Mouse (Mus musculus): ENCODE measurements around the gene Dgkd.

The Dgkd gene

DNA sequence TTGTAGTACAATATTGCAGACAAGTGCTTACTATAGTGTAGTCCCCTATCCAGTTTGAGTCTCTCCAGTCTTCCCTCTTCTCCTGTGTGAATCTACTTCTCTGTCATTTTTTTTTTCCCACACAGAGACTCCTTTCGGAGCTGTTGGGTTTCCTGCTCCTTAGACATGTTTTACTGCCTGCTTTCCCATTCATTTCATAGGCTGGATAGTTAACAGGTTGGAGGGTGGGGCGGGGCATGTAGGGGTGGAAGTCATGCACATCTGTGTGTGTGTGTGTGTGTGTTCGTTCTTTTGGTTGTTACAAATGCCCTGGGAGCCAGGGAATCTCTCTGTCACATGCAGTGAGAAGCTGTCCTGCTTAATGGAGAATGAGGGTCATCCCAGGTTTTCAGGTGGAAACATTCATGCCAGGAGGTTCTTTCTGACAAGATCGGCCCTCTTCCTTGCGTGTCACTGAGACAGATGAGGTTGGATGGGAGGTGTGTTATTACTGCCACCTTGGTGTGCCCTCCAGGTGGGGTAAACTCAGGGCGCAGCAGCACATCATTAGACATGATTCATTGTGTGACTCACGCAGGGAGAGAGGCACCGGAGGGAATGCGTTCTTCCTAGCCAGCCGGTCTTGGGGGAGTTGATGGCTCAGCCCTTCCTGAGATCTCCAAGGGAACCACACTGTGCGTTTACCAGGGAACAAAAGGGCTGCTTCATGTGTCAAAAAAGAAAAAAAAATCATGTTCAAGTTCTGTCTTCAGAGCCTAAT lies 4.7 kb upstream of the Dgkd start:
- no peak for DNase-seq (ENCODE audit: low spot score in 2 of 2)

DNA sequence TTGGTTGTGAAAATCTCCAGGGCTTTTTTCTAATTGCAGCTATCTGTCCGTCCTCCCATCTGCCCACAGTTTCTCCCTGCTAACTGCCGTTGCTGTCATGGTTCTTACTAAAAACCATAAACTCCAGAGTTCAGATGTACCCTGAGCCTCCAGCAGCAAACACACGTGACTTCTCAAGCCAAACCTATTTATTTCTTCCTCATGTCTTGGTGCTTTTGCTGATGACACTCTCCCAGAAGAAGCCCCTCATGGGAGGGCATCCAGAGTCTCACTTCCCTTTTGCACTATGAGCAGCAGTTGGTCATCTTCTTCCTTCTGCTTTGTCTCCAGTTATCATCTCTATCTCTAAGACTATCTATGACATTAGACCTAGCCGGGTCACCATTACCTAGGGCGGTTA lies 3.8 kb upstream of the Dgkd start:
- no peak for DNase-seq (ENCODE audit: low spot score in 2 of 2)

- DNase-seq (ENCODE audit: low spot score in 2 of 2) = no peak
Measured at GRCm38 (mm10) chr1:87851344-87851743, 1.7 kb upstream of the Dgkd start.

DNA sequence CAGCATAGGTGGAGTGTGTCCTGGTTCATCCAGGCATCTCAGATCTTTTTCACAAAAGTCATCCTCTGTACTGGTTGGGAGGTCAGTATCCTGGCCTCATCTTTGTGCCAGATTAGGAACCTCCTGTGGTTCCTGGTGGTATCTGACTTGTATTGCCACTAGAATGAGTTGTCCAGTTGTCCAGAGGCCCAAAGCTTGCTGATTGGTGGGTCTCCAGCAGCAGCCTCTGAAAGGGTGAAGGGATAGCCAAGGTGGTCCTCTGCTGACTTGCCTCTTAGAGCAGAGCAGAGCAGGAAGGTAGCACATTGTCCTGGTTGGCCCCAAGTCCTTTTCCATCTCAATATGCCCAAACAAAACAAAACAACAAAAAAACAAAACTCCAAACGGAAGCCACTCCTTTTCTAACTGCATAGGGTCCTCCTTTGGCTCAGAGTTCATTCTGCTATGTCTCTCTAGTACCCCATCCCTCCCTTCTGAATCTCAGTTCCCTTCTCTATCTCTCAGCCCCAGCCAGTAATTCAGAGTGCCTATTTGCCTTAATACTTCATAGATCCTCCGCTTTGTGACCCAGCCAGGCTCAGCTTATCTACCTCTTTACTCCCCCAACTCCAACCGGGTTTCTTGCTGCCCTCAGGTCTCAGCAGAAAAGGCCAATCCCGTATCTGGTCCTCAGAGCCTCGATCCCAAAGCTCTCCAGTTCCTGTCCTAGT lies 851 bp upstream of the Dgkd start:
- no peak for DNase-seq (ENCODE audit: low spot score in 2 of 2)

DNA sequence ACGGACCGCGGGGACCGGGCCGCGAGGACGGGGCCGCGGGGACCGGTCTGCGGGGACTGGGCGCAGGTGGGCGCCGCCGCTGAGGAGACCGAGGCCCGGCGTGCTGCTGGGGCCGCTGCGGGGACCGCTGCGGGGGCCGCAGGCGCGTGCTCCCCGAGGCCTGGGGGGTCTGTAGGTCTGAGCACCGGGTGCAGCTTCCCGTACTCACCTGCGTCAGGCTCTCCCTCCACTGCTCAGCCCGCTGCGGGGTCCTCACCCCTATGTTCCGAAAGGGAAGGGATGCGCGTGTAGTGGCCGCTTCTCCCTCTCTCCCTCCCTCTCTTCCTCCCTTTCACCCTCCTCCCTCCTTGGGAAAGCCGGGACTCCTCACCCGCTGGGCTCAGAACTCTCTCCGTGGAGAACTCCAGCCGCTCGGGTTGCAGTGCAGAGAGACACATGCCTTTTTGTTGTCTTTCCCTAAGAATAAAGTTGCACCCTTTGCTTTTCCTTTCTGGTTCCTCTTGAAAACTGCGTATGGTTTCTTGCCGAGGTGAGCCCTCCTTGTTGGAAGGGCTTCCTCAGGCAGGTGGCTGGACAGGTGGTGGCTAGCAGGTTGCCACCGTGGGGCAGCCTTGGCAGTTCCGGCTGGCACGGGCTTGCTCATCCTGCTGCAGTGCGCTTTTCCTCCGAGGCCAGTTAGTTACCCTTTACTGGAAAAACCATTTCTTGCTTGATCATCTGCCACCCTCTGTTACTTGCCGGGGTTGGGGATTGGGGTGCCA lies 694 bp downstream of the Dgkd start:
- DNase-seq (ENCODE audit: low spot score in 2 of 2) = peak in 1 of 2 experiments; percentile 44

- no peak for DNase-seq (ENCODE audit: low spot score in 2 of 2)
Measured at GRCm38 (mm10) chr1:87854411-87854810, 1.3 kb downstream of the Dgkd start.

GRCm38 (mm10) chr1:87854851-87855251 lies 1.8 kb downstream of the Dgkd start:
- DNase-seq (ENCODE audit: low spot score in 2 of 2) = no peak

DNA sequence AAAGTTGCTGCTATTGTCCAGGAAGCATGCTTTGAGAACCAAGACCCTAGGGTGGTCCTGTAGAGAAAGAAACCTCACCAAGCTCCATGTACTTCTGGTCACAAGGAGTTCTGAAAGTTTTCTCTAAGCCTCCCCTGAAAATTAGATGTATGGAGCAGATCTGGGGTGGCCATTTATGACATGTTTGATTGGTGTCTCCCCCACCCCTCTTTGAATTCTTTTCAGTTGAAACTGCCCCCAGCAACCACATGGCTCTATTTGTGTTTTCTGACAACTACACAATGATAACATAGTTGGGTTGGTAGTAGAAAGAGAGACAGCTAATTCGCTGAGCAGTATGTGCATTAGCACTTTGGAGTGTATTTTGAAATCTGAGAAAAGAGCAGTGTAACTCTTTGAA lies 2.4 kb downstream of the Dgkd start:
- DNase-seq (ENCODE audit: low spot score in 2 of 2) = no peak

GRCm38 (mm10) chr1:87856823-87857222 lies 3.7 kb downstream of the Dgkd start:
- no peak for DNase-seq (ENCODE audit: low spot score in 2 of 2)

DNA sequence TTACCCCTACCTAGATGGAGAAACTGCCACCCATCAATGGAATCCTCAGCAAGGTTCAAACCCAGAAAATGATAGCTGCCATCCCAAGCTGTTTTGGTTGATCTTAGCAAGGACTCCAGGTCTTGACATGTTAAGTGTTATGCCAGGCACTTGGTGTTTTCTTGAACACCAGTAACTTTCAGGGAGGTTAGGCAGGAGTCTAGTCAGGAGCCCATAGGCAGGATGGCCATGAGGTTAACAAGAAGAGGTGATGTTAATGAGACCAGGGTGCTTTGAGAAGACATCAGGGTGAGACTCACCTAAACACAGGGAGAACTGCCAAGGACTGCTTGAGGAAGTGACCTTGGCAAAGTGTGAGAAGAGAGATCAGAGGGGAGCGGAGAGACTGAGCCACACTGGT lies 4.9 kb downstream of the Dgkd start:
- DNase-seq (ENCODE audit: low spot score in 2 of 2) = no peak

DNA sequence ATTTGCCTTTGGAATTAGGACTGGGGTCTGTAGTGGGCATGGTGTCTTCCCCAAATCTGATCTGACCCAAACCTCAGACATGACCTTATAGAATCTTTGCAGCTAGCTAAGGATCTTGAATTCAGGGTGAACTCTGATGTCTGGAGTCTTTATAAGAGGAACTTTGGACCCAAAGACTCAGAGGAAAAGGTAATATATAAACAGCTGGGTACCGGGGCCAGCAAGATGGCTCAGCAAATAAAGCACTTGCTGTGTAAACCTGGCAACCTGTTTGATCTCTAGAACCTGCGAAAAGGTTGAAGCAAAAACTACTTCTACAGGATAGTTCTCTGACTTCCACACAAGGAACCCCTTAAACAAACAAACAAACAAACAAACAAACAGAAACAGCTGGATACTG lies 5.4 kb downstream of the Dgkd start:
- DNase-seq (ENCODE audit: low spot score in 2 of 2) = no peak

DNA sequence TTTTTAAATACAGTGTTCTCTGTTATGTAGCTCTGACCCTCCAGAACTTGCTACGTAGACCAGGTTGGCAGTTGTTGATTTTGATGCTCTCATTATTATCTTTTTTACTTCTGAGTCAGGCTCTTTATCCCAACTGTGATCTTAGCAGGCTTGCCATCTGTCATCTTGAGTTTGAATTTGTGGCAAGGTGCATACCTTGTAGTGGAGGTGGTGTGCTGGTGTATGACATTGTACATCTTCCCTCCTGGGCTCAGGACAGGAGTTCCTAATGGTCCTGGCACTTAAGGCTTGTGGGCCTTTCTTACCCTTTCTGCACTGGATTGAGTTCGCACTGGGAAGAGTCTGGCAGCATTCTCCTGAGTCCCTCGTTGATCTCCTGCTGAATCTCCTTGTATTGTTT lies 10.5 kb downstream of the Dgkd start:
- DNase-seq (ENCODE audit: low spot score in 2 of 2) = no peak

DNA sequence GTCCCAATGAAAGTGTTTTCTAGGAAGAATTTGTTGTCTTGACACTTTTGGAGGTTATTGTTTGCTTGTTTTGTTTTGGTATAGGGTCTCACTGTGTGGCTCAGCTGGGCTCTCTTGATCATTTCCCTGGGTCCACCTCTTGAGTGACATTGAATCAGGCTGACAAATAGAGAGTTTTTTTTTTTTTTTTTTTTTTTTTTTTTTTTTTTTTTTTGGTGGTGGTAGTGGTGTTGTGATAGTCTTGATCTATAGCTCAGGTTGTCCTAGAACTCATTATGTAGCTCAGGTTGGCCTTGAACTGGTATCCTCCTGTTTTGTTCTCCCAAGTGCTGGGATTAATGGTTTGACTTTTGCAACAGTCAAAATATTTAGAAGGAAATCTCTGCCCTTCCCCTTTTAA lies 11.8 kb downstream of the Dgkd start:
- DNase-seq (ENCODE audit: low spot score in 2 of 2) = no peak

DNA sequence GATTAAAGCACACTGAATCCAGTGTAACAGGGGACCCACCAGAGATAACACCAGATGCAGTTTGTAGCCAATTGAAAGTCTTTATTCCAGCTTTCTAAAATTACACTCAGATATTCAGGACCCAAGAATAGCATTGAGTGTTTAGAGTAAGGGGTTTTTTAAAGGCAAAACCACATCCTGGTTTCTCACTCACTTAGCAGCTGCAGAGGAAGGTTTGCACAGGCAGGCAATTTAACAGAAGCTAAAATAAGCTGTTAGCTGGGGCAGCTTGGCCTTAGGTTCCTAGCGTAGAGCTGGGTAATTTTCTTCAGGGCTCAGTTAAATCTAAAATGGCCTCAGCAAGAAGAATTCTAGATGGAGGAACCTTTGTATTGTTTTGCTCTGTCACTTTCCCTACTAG lies 13.6 kb downstream of the Dgkd start:
- DNase-seq (ENCODE audit: low spot score in 2 of 2) = no peak

GRCm38 (mm10) chr1:87871546-87871945 lies 18.5 kb downstream of the Dgkd start:
- no peak for DNase-seq (ENCODE audit: low spot score in 2 of 2)

DNA sequence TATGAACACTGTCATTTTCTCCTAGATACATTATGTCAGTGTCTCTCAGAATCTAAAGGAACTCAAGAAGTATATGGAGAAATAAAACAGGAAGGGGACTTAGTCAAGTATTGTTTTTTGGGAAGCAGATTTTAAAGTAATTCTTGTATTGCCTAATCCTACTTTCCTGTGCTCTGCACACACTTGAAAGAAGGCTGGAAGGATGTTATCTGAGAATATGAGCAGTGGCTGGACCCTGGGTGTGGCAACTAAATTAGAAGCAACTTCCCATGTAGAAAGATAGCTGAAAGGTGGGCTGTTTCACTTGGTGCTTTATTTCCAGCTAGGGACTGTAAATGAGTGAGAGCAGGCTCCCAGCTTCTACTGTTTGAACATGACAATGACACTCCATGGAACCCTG lies 20.0 kb downstream of the Dgkd start:
- no peak for DNase-seq (ENCODE audit: low spot score in 2 of 2)

- DNase-seq (ENCODE audit: low spot score in 2 of 2) = no peak
Measured at GRCm38 (mm10) chr1:87876065-87876464, 23.0 kb downstream of the Dgkd start.

GRCm38 (mm10) chr1:87877552-87878283 lies 24.6 kb downstream of the Dgkd start:
- DNase-seq (ENCODE audit: low spot score in 2 of 2) = no peak

DNA sequence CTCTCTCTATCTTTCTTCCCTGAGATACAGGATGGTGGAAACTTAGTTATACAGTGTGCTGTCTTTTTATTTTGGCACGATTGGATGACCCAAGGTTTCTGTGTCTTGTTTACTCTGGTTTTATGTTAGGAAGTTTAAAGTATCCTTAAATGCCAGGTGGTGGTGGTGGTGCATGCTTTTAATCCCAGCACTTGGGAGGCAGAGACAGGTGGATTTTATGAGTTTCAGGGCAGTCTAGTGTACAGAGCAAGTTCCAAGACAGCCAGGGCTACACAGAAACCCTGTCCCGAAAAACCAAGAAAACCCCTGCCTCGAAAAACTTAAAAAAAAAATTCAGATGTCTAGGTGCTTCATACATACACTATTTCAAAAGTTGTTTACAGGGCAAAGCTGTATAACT lies 25.9 kb downstream of the Dgkd start:
- DNase-seq (ENCODE audit: low spot score in 2 of 2) = no peak

- DNase-seq (ENCODE audit: low spot score in 2 of 2) = peak; percentile 23 to 59
Measured at GRCm38 (mm10) chr1:87879494-87880325, 26.6 kb downstream of the Dgkd start.

DNA sequence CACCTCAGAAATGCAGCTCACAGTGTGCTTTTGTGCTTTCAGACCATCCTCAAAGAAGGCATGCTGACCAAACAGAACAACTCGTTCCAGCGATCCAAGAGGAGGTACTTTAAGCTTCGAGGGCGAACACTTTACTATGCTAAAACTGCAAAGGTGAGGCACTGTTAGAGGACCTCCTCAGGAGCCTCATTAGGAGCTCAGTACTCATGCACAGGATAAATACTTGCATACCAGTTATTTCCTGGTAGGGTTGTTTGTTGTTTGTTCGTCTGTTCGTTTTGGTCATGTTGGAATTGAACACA lies 27.2 kb downstream of the Dgkd start:
- DNase-seq (ENCODE audit: low spot score in 2 of 2) = no peak

Data from urinary bladder, adult 18-20 months (tissue).